Mouse (Mus musculus): Measurements from ENCODE around the gene Mpz. TPM values are rescaled to one million over a fixed set of nuclear protein-coding genes. Genes with fewer than 3 reads are reported as not detected.

Mpz gene
- polyA plus RNA-seq, 2 experiments, result 5.3 to 14.6 TPM

DNA sequence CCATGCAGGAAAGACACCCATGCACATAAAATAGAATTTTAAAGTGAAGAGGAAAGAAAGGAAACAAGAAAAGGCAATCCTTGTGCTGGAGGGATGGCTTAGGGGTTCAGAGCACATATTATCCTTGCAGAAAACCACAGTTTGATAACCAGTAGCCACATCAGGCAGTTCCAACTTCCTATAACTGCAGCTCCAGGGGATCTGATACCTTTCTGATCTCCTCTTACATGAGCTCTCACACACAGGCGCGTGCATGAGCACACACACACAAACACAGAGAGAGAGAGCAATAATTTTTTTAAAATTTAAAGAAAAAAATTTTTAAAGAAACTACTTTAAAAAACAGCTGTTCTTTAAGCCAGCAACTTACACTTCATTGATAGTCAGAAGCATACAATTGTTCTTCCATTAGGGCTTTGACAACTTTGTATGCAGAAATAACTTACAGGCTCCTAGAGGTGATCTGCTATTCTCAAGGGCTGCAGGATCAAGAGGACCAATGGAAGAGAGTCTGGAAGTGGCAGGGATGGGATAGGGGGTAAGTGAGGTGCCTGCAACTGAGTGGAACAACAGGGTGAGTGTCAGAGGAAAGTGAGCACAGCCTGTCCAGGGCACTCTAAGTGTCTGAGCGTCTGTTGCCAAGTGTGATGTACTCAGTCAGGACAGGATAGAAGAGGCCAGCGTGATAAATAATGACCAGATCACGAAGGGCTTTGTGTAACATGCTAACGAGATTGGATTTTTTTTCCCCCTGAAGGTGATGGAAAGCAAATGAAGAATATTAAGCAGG, 55.4 kb downstream of the Mpz start:
- no peaks in the 10 kb centered on the region for H3K4me1 ChIP-seq (ENCODE audit: control insufficient read depth, insufficient read depth, low read length)
- no peak overlapping the region for H3K9ac ChIP-seq (ENCODE audit: low read depth, low read length, severe bottlenecking)
- whole genome bisulfite sequencing, result 70% methylated on average over 6 of the region's 6 CpGs
- no peak overlapping the region for H3K4me2 ChIP-seq (replicated peaks; ENCODE audit: low read depth, low read length, severe bottlenecking)
- H3K36me3 ChIP-seq (ENCODE audit: control insufficient read depth, insufficient read depth, low read length), result no peaks in the 10 kb centered on the region
- H3K27ac ChIP-seq (replicated peaks; ENCODE audit: low read depth, low read length), result no peak overlapping the region
- DNase-seq (ENCODE audit: low spot score) (no peak), ATAC-seq (ENCODE audit: low FRiP score, low read depth) (no peak)
- H3K9me3 ChIP-seq (ENCODE audit: control insufficient read depth, low read length), result no peaks in the 10 kb centered on the region
- H3K4me3 ChIP-seq (replicated peaks; ENCODE audit: low read length), result no peak overlapping the region
- no peak for TF ChIP-seq POLR2A (IDR thresholded peaks at IDR 0.05; ENCODE audit: borderline replicate concordance, extremely low read depth, insufficient read depth, insufficient read length)
- H3K27me3 ChIP-seq (ENCODE audit: control insufficient read depth, insufficient read depth, low read length), result no peaks in the 10 kb centered on the region

DNA sequence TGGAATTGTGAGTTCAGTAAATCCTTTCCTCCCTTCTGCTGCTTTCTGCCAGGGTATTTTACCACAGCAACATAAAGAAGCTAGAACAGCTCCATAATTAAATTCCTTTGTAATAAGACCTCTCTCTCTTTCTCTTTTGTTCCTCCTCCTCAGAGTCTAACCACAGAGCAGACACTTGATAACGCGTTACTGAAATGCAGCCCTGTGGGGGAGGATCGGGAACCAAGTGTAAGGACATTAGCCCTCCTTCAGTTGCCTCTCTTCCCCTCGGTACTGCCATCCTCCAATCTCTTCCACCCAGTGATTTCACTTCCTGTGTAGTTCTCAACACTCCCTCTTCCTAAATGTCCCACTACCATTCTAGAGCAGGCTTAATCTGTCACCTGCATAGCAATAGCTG, 58.9 kb downstream of the Mpz start:
- no peak for DNase-seq (ENCODE audit: low spot score)
- H3K9ac ChIP-seq (ENCODE audit: low read depth, low read length, severe bottlenecking), result no peak overlapping the region
- H3K4me2 ChIP-seq (replicated peaks; ENCODE audit: low read depth, low read length, severe bottlenecking), result no peak overlapping the region
- H3K4me1 ChIP-seq (ENCODE audit: control insufficient read depth, insufficient read depth, low read length), result no peaks in the 10 kb centered on the region
- WGBS, result 26% methylated on average over 4 of the region's 4 CpGs
- H3K4me3 ChIP-seq (replicated peaks; ENCODE audit: low read length), result no peak overlapping the region
- no peak for ATAC-seq (ENCODE audit: low FRiP score, low read depth)
- no peak overlapping the region for H3K27ac ChIP-seq (replicated peaks; ENCODE audit: low read depth, low read length)
- TF ChIP-seq POLR2A (IDR thresholded peaks at IDR 0.05; ENCODE audit: borderline replicate concordance, extremely low read depth, insufficient read depth, insufficient read length), result no peak
- H3K9me3 ChIP-seq (ENCODE audit: control insufficient read depth, low read length), result no peaks in the 10 kb centered on the region
- no peaks in the 10 kb centered on the region for H3K36me3 ChIP-seq (ENCODE audit: control insufficient read depth, insufficient read depth, low read length)
- no peaks in the 10 kb centered on the region for H3K27me3 ChIP-seq (ENCODE audit: control insufficient read depth, insufficient read depth, low read length)

Other genes with a start within 250 kb of the Mpz start
- gene Fcrlb, start 237.8 kb upstream of the Mpz start, polyA plus RNA-seq (2012; rRNA removed), result 0.08 and 0.18 TPM in 2 replicates
- not detected in 2 replicates for gene Fcrlb, start 237.8 kb upstream of the Mpz start, polyA plus RNA-seq (2014; fragmentation: Nextera tagmentation; extraction: Ambion mirVana)
- 0.06 and 0.13 TPM in 2 replicates for gene Fcrla, start 223.1 kb upstream of the Mpz start, polyA plus RNA-seq (2012; rRNA removed)
- not detected in 2 replicates for gene Fcrla, start 223.1 kb upstream of the Mpz start, polyA plus RNA-seq (2014; fragmentation: Nextera tagmentation; extraction: Ambion mirVana)
- 2.1 and 2.6 TPM in 2 replicates for gene Fcgr2b, start 174.2 kb upstream of the Mpz start, polyA plus RNA-seq (2012; rRNA removed)
- gene Fcgr2b, start 174.2 kb upstream of the Mpz start, polyA plus RNA-seq (2014; fragmentation: Nextera tagmentation; extraction: Ambion mirVana), result 2.1 and 3.2 TPM in 2 replicates
- 0.75 and 1.2 TPM in 2 replicates for gene Fcgr4, start 131.8 kb upstream of the Mpz start, polyA plus RNA-seq (2012; rRNA removed)
- 0.59 and 0.79 TPM in 2 replicates for gene Fcgr4, start 131.8 kb upstream of the Mpz start, polyA plus RNA-seq (2014; fragmentation: Nextera tagmentation; extraction: Ambion mirVana)
- 12.8 and 13.7 TPM in 2 replicates for gene Fcgr3, start 85.8 kb upstream of the Mpz start, polyA plus RNA-seq (2012; rRNA removed)
- 17.6 and 19.7 TPM in 2 replicates for gene Fcgr3, start 85.8 kb upstream of the Mpz start, polyA plus RNA-seq (2014; fragmentation: Nextera tagmentation; extraction: Ambion mirVana)
- 2.1 and 2.7 TPM in 2 replicates for gene Cfap126, start 36.8 kb upstream of the Mpz start, polyA plus RNA-seq (2012; rRNA removed)
- 1.1 and 1.3 TPM in 2 replicates for gene Cfap126, start 36.8 kb upstream of the Mpz start, polyA plus RNA-seq (2014; fragmentation: Nextera tagmentation; extraction: Ambion mirVana)
- gene Sdhc, start 108 bp upstream of the Mpz start, polyA plus RNA-seq (2012; rRNA removed), result 246 and 314 TPM in 2 replicates
- gene Sdhc, start 108 bp upstream of the Mpz start, polyA plus RNA-seq (2014; fragmentation: Nextera tagmentation; extraction: Ambion mirVana), result 273 and 281 TPM in 2 replicates
- 3.3 and 3.9 TPM in 2 replicates for gene Pcp4l1, start 45.6 kb downstream of the Mpz start, polyA plus RNA-seq (2012; rRNA removed)
- gene Pcp4l1, start 45.6 kb downstream of the Mpz start, polyA plus RNA-seq (2014; fragmentation: Nextera tagmentation; extraction: Ambion mirVana), result 6.0 and 6.3 TPM in 2 replicates
- 0.04 and 0.06 TPM in 2 replicates for gene Nr1i3, start 63.3 kb downstream of the Mpz start, polyA plus RNA-seq (2012; rRNA removed)
- gene Nr1i3, start 63.3 kb downstream of the Mpz start, polyA plus RNA-seq (2014; fragmentation: Nextera tagmentation; extraction: Ambion mirVana), result 0.30 and 0.32 TPM in 2 replicates
- gene Tomm40l, start 71.8 kb downstream of the Mpz start, polyA plus RNA-seq (2012; rRNA removed), result 26.3 and 29.4 TPM in 2 replicates
- gene Tomm40l, start 71.8 kb downstream of the Mpz start, polyA plus RNA-seq (2014; fragmentation: Nextera tagmentation; extraction: Ambion mirVana), result 28.6 and 29.2 TPM in 2 replicates
- gene Apoa2, start 74.3 kb downstream of the Mpz start, polyA plus RNA-seq (2012; rRNA removed), result 4.7 and 8.1 TPM in 2 replicates
- 1.6 and 1.9 TPM in 2 replicates for gene Apoa2, start 74.3 kb downstream of the Mpz start, polyA plus RNA-seq (2014; fragmentation: Nextera tagmentation; extraction: Ambion mirVana)
- gene Fcer1g, start 83.7 kb downstream of the Mpz start, polyA plus RNA-seq (2012; rRNA removed), result 49.7 and 65.5 TPM in 2 replicates
- gene Fcer1g, start 83.7 kb downstream of the Mpz start, polyA plus RNA-seq (2014; fragmentation: Nextera tagmentation; extraction: Ambion mirVana), result 85.7 and 91.4 TPM in 2 replicates
- gene Adamts4, start 99.7 kb downstream of the Mpz start, polyA plus RNA-seq (2012; rRNA removed), result 8.6 and 11.7 TPM in 2 replicates
- 10.1 and 10.6 TPM in 2 replicates for gene Adamts4, start 99.7 kb downstream of the Mpz start, polyA plus RNA-seq (2014; fragmentation: Nextera tagmentation; extraction: Ambion mirVana)
- 148 and 151 TPM in 2 replicates for gene Ndufs2, start 100.7 kb downstream of the Mpz start, polyA plus RNA-seq (2012; rRNA removed)
- gene Ndufs2, start 100.7 kb downstream of the Mpz start, polyA plus RNA-seq (2014; fragmentation: Nextera tagmentation; extraction: Ambion mirVana), result 216 and 234 TPM in 2 replicates
- gene B4galt3, start 119.6 kb downstream of the Mpz start, polyA plus RNA-seq (2012; rRNA removed), result 87.2 and 111 TPM in 2 replicates
- 68.7 and 72.5 TPM in 2 replicates for gene B4galt3, start 119.6 kb downstream of the Mpz start, polyA plus RNA-seq (2014; fragmentation: Nextera tagmentation; extraction: Ambion mirVana)
- gene Ppox, start 130.5 kb downstream of the Mpz start, polyA plus RNA-seq (2012; rRNA removed), result 133 and 152 TPM in 2 replicates
- gene Ppox, start 130.5 kb downstream of the Mpz start, polyA plus RNA-seq (2014; fragmentation: Nextera tagmentation; extraction: Ambion mirVana), result 55.7 and 67.2 TPM in 2 replicates
- 104 and 128 TPM in 2 replicates for gene Usp21, start 137.3 kb downstream of the Mpz start, polyA plus RNA-seq (2012; rRNA removed)
- 81.2 and 96.0 TPM in 2 replicates for gene Usp21, start 137.3 kb downstream of the Mpz start, polyA plus RNA-seq (2014; fragmentation: Nextera tagmentation; extraction: Ambion mirVana)
- 46.5 and 60.9 TPM in 2 replicates for gene Ufc1, start 144.3 kb downstream of the Mpz start, polyA plus RNA-seq (2012; rRNA removed)
- gene Ufc1, start 144.3 kb downstream of the Mpz start, polyA plus RNA-seq (2014; fragmentation: Nextera tagmentation; extraction: Ambion mirVana), result 133 and 135 TPM in 2 replicates
- 72.5 and 81.1 TPM in 2 replicates for gene Dedd, start 178.4 kb downstream of the Mpz start, polyA plus RNA-seq (2012; rRNA removed)
- 50.9 and 57.7 TPM in 2 replicates for gene Dedd, start 178.4 kb downstream of the Mpz start, polyA plus RNA-seq (2014; fragmentation: Nextera tagmentation; extraction: Ambion mirVana)
- gene Nit1, start 194.9 kb downstream of the Mpz start, polyA plus RNA-seq (2012; rRNA removed), result 50.0 and 54.0 TPM in 2 replicates
- 29.0 and 30.4 TPM in 2 replicates for gene Nit1, start 194.9 kb downstream of the Mpz start, polyA plus RNA-seq (2014; fragmentation: Nextera tagmentation; extraction: Ambion mirVana)
- 40.5 and 82.5 TPM in 2 replicates for gene Pfdn2, start 195.0 kb downstream of the Mpz start, polyA plus RNA-seq (2012; rRNA removed)
- 43.0 and 48.0 TPM in 2 replicates for gene Pfdn2, start 195.0 kb downstream of the Mpz start, polyA plus RNA-seq (2014; fragmentation: Nextera tagmentation; extraction: Ambion mirVana)
- 1.1 and 1.3 TPM in 2 replicates for gene Klhdc9, start 210.1 kb downstream of the Mpz start, polyA plus RNA-seq (2012; rRNA removed)
- gene Klhdc9, start 210.1 kb downstream of the Mpz start, polyA plus RNA-seq (2014; fragmentation: Nextera tagmentation; extraction: Ambion mirVana), result 0.88 and 1.1 TPM in 2 replicates
- gene Nectin4, start 219.4 kb downstream of the Mpz start, polyA plus RNA-seq (2012; rRNA removed), result 16.6 and 19.4 TPM in 2 replicates
- gene Nectin4, start 219.4 kb downstream of the Mpz start, polyA plus RNA-seq (2014; fragmentation: Nextera tagmentation; extraction: Ambion mirVana), result 19.2 and 21.0 TPM in 2 replicates
- gene Arhgap30, start 238.2 kb downstream of the Mpz start, polyA plus RNA-seq (2012; rRNA removed), result 2.0 and 2.5 TPM in 2 replicates
- gene Arhgap30, start 238.2 kb downstream of the Mpz start, polyA plus RNA-seq (2014; fragmentation: Nextera tagmentation; extraction: Ambion mirVana), result 1.6 and 2.5 TPM in 2 replicates

Measured in limb, embryonic 14.5 days (tissue).